Mouse (Mus musculus) CH12.LX (cell line): Measurements from ENCODE around the gene Ncor2. TPM values are rescaled to one million over a fixed set of nuclear protein-coding genes. Genes with fewer than 3 reads are reported as not detected.

Experiments
- DNase-seq: peaks from one replicate; pipeline ENCODE4 v3.0.0-alpha.2; 2013; ENCODE audit errors: extremely low read depth
- H3K27ac ChIP-seq: 2 replicates; pipeline ENCODE4 v1.5.1; 2012; ENCODE audit warnings: low read depth, mild to moderate bottlenecking, control low read depth, moderate library complexity; ENCODE audit not compliant: insufficient read depth
- H3K27me3 ChIP-seq: replicated peaks from 2 replicates; pipeline ENCODE3; 2012; ENCODE audit warnings: inconsistent platforms
- H3K36me3 ChIP-seq, 2 experiments: replicated peaks in 1 of 2; 2 replicates each; pipeline versions ENCODE3 to v1.6.1; 2012; ENCODE audit warnings: inconsistent platforms in 1 of 2, low read length in 1 of 2, mild to moderate bottlenecking in 1 of 2, mixed read lengths in 1 of 2, moderate library complexity in 1 of 2; ENCODE audit not compliant: control insufficient read depth in 1 of 2, insufficient read depth in 1 of 2
- H3K4me1 ChIP-seq, 2 experiments: 2 replicates each; pipeline ENCODE4 v1.6.1; 2012; ENCODE audit warnings: inconsistent platforms in 1 of 2, moderate library complexity in 1 of 2; ENCODE audit not compliant: insufficient read depth in 2 of 2, control insufficient read depth in 1 of 2
- H3K4me2 ChIP-seq: 2 replicates; pipeline ENCODE4 v1.6.1; 2012; ENCODE audit warnings: low read depth, mild to moderate bottlenecking, control low read depth; ENCODE audit not compliant: poor library complexity, insufficient read depth, severe bottlenecking
- H3K4me3 ChIP-seq, 3 experiments: fragments of 150-350 bp in 1 of 3; sonication (generic) in 1 of 3; replicated peaks in 1 of 3; 2 replicates each; pipeline versions ENCODE3 to v1.5.1; 2011 to 2012; ENCODE audit warnings: low read depth in 2 of 3, low read length in 2 of 3, mild to moderate bottlenecking in 2 of 3, moderate library complexity in 2 of 3, control low read depth in 1 of 3, improper control_type of control experiment in 1 of 3, inconsistent platforms in 1 of 3, mixed read lengths in 1 of 3; ENCODE audit not compliant: poor library complexity in 1 of 3
- H3K79me2 ChIP-seq: replicated peaks from 2 replicates; pipeline ENCODE4 v1.6.1; 2012; ENCODE audit warnings: mild to moderate bottlenecking, moderate library complexity; ENCODE audit not compliant: control insufficient read depth, poor library complexity, insufficient read depth, severe bottlenecking; ENCODE audit errors: extremely low read depth
- H3K9ac ChIP-seq: 2 replicates; pipeline ENCODE4 v1.6.1; 2012; ENCODE audit warnings: low read depth, mild to moderate bottlenecking, control low read depth, moderate library complexity; ENCODE audit not compliant: insufficient read depth
- H3K9me3 ChIP-seq: replicated peaks from 2 replicates; pipeline ENCODE3; 2012; ENCODE audit warnings: low read length, inconsistent platforms, mixed read lengths
- BHLHE40 ChIP-seq: IDR thresholded peaks from 2 replicates; pipeline ENCODE4 v1.6.1; 2011; ENCODE audit warnings: mild to moderate bottlenecking, low read depth, low read length, improper control_type of control experiment
- CHD1 ChIP-seq: IDR thresholded peaks from 2 replicates; pipeline ENCODE4 v1.6.1; 2012; ENCODE audit warnings: low read depth, low read length, improper control_type of control experiment, inconsistent platforms
- CHD2 ChIP-seq: IDR thresholded peaks from 2 replicates; pipeline ENCODE4 v1.6.1; 2011; ENCODE audit warnings: low read length, improper control_type of control experiment
- E2F4 ChIP-seq: IDR thresholded peaks from 2 replicates; pipeline ENCODE4 v1.6.1; 2011; ENCODE audit warnings: low read depth, low read length, improper control_type of control experiment; ENCODE audit not compliant: insufficient replicate concordance
- ELF1 ChIP-seq: IDR thresholded peaks from 2 replicates; pipeline ENCODE4 v1.6.1; 2014; ENCODE audit warnings: low read depth, mild to moderate bottlenecking, inconsistent platforms, low read length, improper control_type of control experiment
- EP300 ChIP-seq: IDR thresholded peaks from 2 replicates; pipeline ENCODE4 v1.6.1; 2011; ENCODE audit warnings: low read length, improper control_type of control experiment
- ETS1 ChIP-seq: conservative IDR thresholded peaks from 2 replicates; pipeline ENCODE4 v1.6.1; 2012; ENCODE audit warnings: low read depth, mild to moderate bottlenecking, inconsistent platforms, low read length, improper control_type of control experiment, moderate library complexity
- IRF4 ChIP-seq: IDR thresholded peaks from 2 replicates; pipeline ENCODE4 v1.6.1; 2014; ENCODE audit warnings: low read depth, mild to moderate bottlenecking, inconsistent platforms, low read length, improper control_type of control experiment
- MEF2A ChIP-seq: IDR thresholded peaks from 2 replicates; pipeline ENCODE4 v1.6.1; 2014; ENCODE audit warnings: low read depth, mild to moderate bottlenecking, inconsistent platforms, low read length, improper control_type of control experiment, borderline replicate concordance
- MXI1 ChIP-seq: IDR thresholded peaks from 2 replicates; pipeline ENCODE4 v1.6.1; 2011; ENCODE audit warnings: mild to moderate bottlenecking, low read depth, low read length, improper control_type of control experiment
- NELFE ChIP-seq: IDR thresholded peaks from 2 replicates; pipeline ENCODE4 v1.6.1; 2011; ENCODE audit warnings: low read depth, low read length, improper control_type of control experiment
- POLR2AphosphoS2 ChIP-seq: IDR thresholded peaks from 2 replicates; pipeline ENCODE4 v1.6.1; 2011; ENCODE audit warnings: low read depth, low read length, improper control_type of control experiment
- RAD21 ChIP-seq: IDR thresholded peaks from 2 replicates; pipeline ENCODE4 v1.6.1; 2011; ENCODE audit warnings: low read depth, mild to moderate bottlenecking, low read length, improper control_type of control experiment, moderate library complexity
- SIN3A ChIP-seq: IDR thresholded peaks from 2 replicates; pipeline ENCODE4 v1.6.1; 2012; ENCODE audit warnings: low read length, improper control_type of control experiment, inconsistent platforms
- TCF12 ChIP-seq: IDR thresholded peaks from 2 replicates; pipeline ENCODE4 v1.6.1; 2014; ENCODE audit warnings: low read depth, mild to moderate bottlenecking, inconsistent platforms, low read length, improper control_type of control experiment
- UBTF ChIP-seq: IDR thresholded peaks from 2 replicates; pipeline ENCODE4 v1.6.1; 2012; ENCODE audit warnings: low read depth, mild to moderate bottlenecking, inconsistent platforms, low read length, improper control_type of control experiment, moderate library complexity
- ZC3H11A ChIP-seq: IDR thresholded peaks from 2 replicates; pipeline ENCODE4 v1.6.1; 2012; ENCODE audit warnings: low read depth, mild to moderate bottlenecking, inconsistent platforms, low read length, improper control_type of control experiment
- ZKSCAN1 ChIP-seq: IDR thresholded peaks from 2 replicates; pipeline ENCODE4 v1.6.1; 2012; ENCODE audit warnings: low read depth, inconsistent platforms, low read length, improper control_type of control experiment, borderline replicate concordance
- ZMIZ1 ChIP-seq: IDR thresholded peaks from 2 replicates; pipeline ENCODE4 v1.6.1; 2012; ENCODE audit warnings: low read depth, mild to moderate bottlenecking, inconsistent platforms, low read length, improper control_type of control experiment
- dilution Hi-C: fragments of 300-500 bp; cut with MboI; formaldehyde crosslinking; loops from 2 replicates; pipeline ENCODE4 v1.14.3; 2020; ENCODE audit warnings: low sequenced_read_pairs; ENCODE audit not compliant: extremely low pct_unique_long_range_greater_than_20kb, extremely low pct_ligation_motif_present
- in situ Hi-C: fragments of 300-500 bp; cut with MboI; formaldehyde crosslinking; loops from 3 replicates; pipeline ENCODE4 v1.14.3; 2019; ENCODE audit warnings: low sequenced_read_pairs, low pct_ligation_motif_present, low pct_unique_long_range_greater_than_20kb, mixed read lengths
- polyA plus RNA-seq: library from polyadenylated mRNA; unstranded; fragments of >175 nt; gene quantifications from 2 replicates; pipeline ENCODE4 v1.2.1, GENCODE M21; 2012; ENCODE audit warnings: low read depth; ENCODE audit not compliant: insufficient read length
- total RNA-seq, 2 experiments: library from RNA; depleted of rRNA; stranded (reverse); fragments of 300-350 nt in 1 of 2; fragments of >200 nt in 1 of 2; gene quantifications; 2 replicates each; pipeline ENCODE4 v1.2.3; 2012 to 2014

The Ncor2 gene
- total and polyA plus RNA-seq, 3 experiments, result 3.9 to 44.7 (median 10.8) TPM

DNA sequence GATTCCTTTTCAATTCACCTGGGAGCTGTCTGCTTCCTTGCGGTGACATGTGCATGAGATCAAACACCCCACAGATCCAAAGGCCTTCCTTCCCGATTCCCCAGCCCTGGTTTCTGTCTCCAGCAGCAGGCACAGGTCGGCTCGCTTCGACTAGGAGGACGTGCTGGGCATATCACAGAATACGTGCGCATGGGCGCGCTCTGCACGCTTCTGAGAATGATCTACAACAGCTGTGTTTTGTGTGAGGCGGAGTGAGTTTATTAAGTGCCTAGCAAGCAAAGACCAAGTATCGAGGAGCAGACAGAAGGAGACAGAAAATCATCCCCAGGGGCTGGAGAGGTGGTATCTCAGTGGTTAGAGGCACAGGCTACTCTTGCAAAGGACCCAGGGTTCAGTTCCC lies 17.0 kb upstream of the Ncor2 start:
- H3K4me2 ChIP-seq, result no peak overlapping the region
- in situ Hi-C loops, result no loop called here
- no peak overlapping the region for H3K9ac ChIP-seq
- H3K79me2 ChIP-seq, result no peaks in the 10 kb centered on the region
- no peak overlapping the region for H3K27ac ChIP-seq
- H3K36me3 ChIP-seq, result no peaks in the 10 kb centered on the region
- H3K4me3 ChIP-seq, result no peak overlapping the region
- no peak for DNase-seq
- dilution Hi-C loops, result no loop called here
- H3K4me1 ChIP-seq, result peaks cover 0 to 11% of the 10 kb centered on the region in 2 experiments; a peak in 2 of 4 replicates
- H3K9me3 ChIP-seq, result no peaks in the 10 kb centered on the region
- peaks cover 12% of the 10 kb centered on the region for H3K27me3 ChIP-seq
- TF ChIP-seq UBTF (no peak), BHLHE40 (no peak), RAD21 (no peak), TCF12 (no peak), ZMIZ1 (no peak), ELF1 (no peak), SIN3A (no peak), NELFE (no peak), ETS1 (no peak), ZKSCAN1 (no peak), IRF4 (no peak), POLR2AphosphoS2 (no peak), E2F4 (no peak)

DNA sequence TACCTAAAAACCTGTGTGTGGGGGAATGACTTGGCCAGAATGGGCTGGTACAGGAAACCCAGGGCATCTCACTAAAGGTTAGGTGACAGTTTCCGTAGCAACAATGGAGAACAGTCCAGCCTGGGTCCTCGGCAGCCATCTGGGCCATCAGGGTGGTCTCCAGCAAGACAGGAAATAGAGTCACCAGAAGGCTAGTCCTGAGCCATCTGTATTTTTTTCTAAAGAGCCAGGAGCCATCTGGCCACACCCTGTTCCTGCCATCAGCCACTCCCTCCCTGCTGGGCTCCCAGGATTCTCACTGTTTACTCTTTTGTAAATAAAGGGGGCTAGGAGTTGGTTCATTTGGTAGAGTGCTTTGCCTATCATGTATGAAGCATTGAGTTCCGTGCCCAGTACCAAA lies 16.1 kb upstream of the Ncor2 start:
- H3K27me3 ChIP-seq, result peaks cover 9% of the 10 kb centered on the region
- peaks cover 0 to 11% of the 10 kb centered on the region in 2 experiments; a peak in 2 of 4 replicates for H3K4me1 ChIP-seq
- no peaks in the 10 kb centered on the region for H3K36me3 ChIP-seq
- no peak overlapping the region for H3K27ac ChIP-seq
- dilution Hi-C loops, result no loop called here
- no peak overlapping the region for H3K4me2 ChIP-seq
- H3K9ac ChIP-seq, result no peak overlapping the region
- in situ Hi-C loops, result no loop called here
- no peaks in the 10 kb centered on the region for H3K79me2 ChIP-seq
- no peak for TF ChIP-seq ZC3H11A
- no peak for TF ChIP-seq CHD2
- TF ChIP-seq EP300, result no peak
- TF ChIP-seq SIN3A, result no peak
- no peak for TF ChIP-seq MXI1
- TF ChIP-seq POLR2AphosphoS2, result no peak
- TF ChIP-seq MEF2A, result no peak
- TF ChIP-seq BHLHE40, result no peak
- TF ChIP-seq CHD1, result no peak
- TF ChIP-seq, all 38 proteins: peak for 0
- no peak for DNase-seq
- no peaks in the 10 kb centered on the region for H3K9me3 ChIP-seq
- no peak overlapping the region for H3K4me3 ChIP-seq
